Mouse (Mus musculus) heart, adult 2 months (tissue): Measurements from ENCODE around the gene Lima1.

ENCODE experiments used
- CTCF ChIP-seq: fragments of 200-600 bp; IDR thresholded peaks from 2 replicates; pipeline ENCODE4 v1.8.1; 2022; ENCODE audit warnings: antibody characterized with exemption, mild to moderate bottlenecking, moderate library complexity
- POLR2A ChIP-seq: fragments of 200-500 bp; IDR thresholded peaks from 2 replicates; pipeline ENCODE4 v1.6.1; 2011; ENCODE audit warnings: mild to moderate bottlenecking, low read depth, low read length, control low read depth; ENCODE audit not compliant: insufficient read depth

- TF ChIP-seq POLR2A (no peak), CTCF (no peak)
Observed at GRCm38 (mm10) chr15:99819109-99819440, 56.2 kb downstream of the Lima1 start.
